Mouse (Mus musculus) C2C12 (cell line): Measurements from ENCODE around the gene Pla2g4d. TPM values are rescaled to one million over a fixed set of nuclear protein-coding genes. Genes with fewer than 3 reads are reported as not detected.

Experiments used
- H3K27me3 ChIP-seq: one replicate; pipeline ENCODE4 v1.6.1; 2011; ENCODE audit not compliant: control insufficient read depth, insufficient read depth, insufficient read length
- H3K36me3 ChIP-seq: one replicate; pipeline ENCODE4 v1.6.1; 2011; ENCODE audit not compliant: control insufficient read depth, insufficient read depth
- H3K4me3 ChIP-seq: one replicate; pipeline ENCODE4 v1.5.1; 2011; ENCODE audit warnings: mild to moderate bottlenecking, control low read depth; ENCODE audit not compliant: poor library complexity, insufficient read depth, severe bottlenecking
- H3K79me2 ChIP-seq: one replicate; pipeline ENCODE4 v1.6.1; 2011; ENCODE audit not compliant: control insufficient read depth, insufficient read depth
- H3K79me3 ChIP-seq: one replicate; pipeline ENCODE4 v1.6.1; 2011; ENCODE audit warnings: low read depth, control low read depth
- H3ac ChIP-seq: one replicate; pipeline ENCODE3; 2011; ENCODE audit warnings: low read depth; ENCODE audit not compliant: control insufficient read depth, insufficient read length
- CEBPB ChIP-seq: IDR thresholded peaks from one replicate; pipeline ENCODE4 v1.6.1; 2011; ENCODE audit warnings: low read depth, mild to moderate bottlenecking, control low read depth, moderate library complexity
- CTCF ChIP-seq: IDR thresholded peaks from one replicate; pipeline ENCODE4 v1.5.1; 2011; ENCODE audit not compliant: control insufficient read depth, insufficient read depth, insufficient read length
- FOSL1 ChIP-seq: IDR thresholded peaks from one replicate; pipeline ENCODE4 v1.8.0; 2011; ENCODE audit warnings: mild to moderate bottlenecking, low read length; ENCODE audit not compliant: poor library complexity, insufficient read depth, severe bottlenecking
- MAX ChIP-seq: IDR thresholded peaks from one replicate; pipeline ENCODE4 v1.6.1; 2011; ENCODE audit warnings: mild to moderate bottlenecking, control low read depth
- MYOD1 ChIP-seq: IDR thresholded peaks from one replicate; pipeline ENCODE4 v1.6.1; 2011; ENCODE audit warnings: low read depth; ENCODE audit not compliant: control insufficient read depth, insufficient read length
- MYOG ChIP-seq: IDR thresholded peaks from one replicate; pipeline ENCODE4 v1.6.1; 2011; ENCODE audit not compliant: control insufficient read depth, insufficient read length; ENCODE audit errors: extremely low read depth
- USF1 ChIP-seq: IDR thresholded peaks from one replicate; pipeline ENCODE4 v1.6.1; 2011; ENCODE audit warnings: low read depth, mild to moderate bottlenecking, control low read depth, moderate library complexity
- polyA plus RNA-seq: library from polyadenylated mRNA; unstranded; fragments of >200 nt; fragmentation: generic; extraction: Trizol; gene quantifications from one replicate; pipeline ENCODE4 v1.2.1, GENCODE M21; 2012; ENCODE audit warnings: missing spikeins

The Pla2g4d gene
- polyA plus RNA-seq, 1 experiment = not detected

DNA sequence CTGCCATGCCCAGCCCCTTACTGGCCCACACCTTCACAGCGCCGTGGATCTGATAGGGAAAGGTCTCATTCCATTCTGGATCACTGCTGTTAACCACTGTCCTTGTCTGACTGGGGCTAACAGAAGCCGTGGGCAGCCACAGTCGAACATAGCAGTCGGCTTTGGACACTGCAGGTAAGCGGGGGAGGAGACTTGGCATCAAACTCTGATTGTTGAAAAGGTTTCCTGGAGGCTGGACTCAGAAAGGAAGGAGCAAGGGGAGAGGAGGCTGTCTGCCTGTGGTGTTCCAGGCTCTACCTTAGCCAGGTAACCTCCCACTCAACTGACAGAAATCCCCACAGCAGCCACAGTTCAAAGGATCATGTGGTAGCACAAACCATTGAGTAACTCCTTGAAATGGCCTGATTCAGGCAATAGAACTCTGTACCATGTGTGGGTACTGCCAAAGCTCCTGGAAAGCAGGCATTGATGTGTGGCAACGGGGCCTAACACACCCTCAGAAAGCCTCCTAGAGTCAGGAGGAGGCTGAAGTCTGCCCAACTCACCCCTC, 23.4 kb upstream of the Pla2g4d start:
- Histone ChIP-seq H3K36me3 (peaks cover 5% of the 10 kb centered on the region), H3K27me3 (peaks cover 13% of the 10 kb centered on the region), H3ac (no peak overlapping the region), H3K79me2 (no peaks in the 10 kb centered on the region), H3K79me3 (no peaks in the 10 kb centered on the region), H3K4me3 (no peak overlapping the region)
- TF ChIP-seq MYOG (no peak), USF1 (no peak), FOSL1 (no peak), MAX (no peak), CEBPB (no peak), MYOD1 (no peak), CTCF (no peak)

DNA sequence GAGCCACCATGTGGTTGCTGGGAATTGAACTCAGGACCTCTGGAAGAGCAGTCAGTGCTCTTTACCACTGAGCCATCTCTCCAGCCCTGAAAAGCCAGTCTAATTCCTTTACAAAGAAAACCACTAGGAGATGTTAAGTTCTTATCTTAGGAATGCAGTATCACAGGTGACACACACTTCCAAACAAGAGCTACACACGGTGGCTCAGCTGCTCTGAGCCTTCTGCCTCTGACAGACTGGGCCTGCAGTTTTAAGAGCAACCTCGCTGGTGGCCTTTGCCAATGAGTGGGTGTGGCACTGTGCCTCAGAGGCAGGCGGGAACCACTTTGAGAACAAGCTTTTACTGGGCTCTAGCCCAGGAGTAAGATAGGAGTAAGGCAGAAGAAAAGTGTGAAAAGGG, 15.1 kb upstream of the Pla2g4d start:
- Histone ChIP-seq H3K79me2 (no peaks in the 10 kb centered on the region), H3K27me3 (peaks cover 13% of the 10 kb centered on the region), H3K36me3 (no peaks in the 10 kb centered on the region), H3K4me3 (no peak overlapping the region), H3K79me3 (no peaks in the 10 kb centered on the region), H3ac (no peak overlapping the region)
- TF ChIP-seq CEBPB (no peak), MAX (no peak), MYOG (no peak), FOSL1 (no peak), MYOD1 (no peak), USF1 (no peak), CTCF (no peak)

DNA sequence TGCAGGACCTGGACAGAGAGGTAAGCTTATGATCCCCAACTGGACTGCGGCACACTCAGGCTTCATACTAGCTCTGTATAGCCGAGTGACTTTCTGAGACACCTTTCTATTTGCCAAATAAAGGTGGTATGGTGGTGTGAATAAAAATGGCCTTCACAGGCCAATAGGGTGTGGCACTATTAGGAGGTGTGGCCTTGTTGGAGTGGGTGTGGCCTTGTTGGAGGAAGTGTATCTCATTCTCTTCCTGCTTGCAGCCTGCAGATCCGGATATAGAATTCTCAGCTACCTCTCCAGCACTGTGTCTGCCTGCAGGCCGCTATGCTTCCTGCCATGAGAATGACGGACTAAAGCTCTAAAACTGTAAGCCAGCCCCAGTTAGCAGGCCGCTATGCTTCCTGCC, 12.1 kb upstream of the Pla2g4d start:
- Histone ChIP-seq H3K79me3 (no peaks in the 10 kb centered on the region), H3K36me3 (no peaks in the 10 kb centered on the region), H3K79me2 (no peaks in the 10 kb centered on the region), H3K4me3 (no peak overlapping the region), H3K27me3 (peaks cover 13% of the 10 kb centered on the region), H3ac (no peak overlapping the region)
- TF ChIP-seq FOSL1 (no peak), MYOD1 (no peak), CTCF (no peak), CEBPB (no peak), MAX (no peak), MYOG (no peak), USF1 (no peak)

DNA sequence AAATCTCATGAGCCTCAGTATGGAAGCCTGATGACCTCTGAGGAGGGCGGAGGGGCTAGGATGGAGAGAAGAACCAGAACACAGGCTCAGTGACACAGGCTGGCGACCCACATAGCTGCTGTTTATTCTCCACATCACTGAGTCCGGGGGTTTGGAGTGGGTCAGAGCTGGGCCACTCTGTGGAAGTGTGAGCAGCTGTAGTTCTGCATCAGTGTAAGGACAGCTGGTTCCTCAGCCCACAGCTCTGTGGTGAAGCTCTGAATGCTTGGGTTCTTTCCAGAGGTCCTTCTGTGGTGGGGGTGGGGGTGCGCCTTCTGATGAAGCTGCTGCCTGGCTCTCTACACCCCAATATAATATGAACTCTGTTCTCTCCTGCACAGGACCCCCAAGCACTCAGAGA, 10.9 kb upstream of the Pla2g4d start:
- Histone ChIP-seq H3ac (no peak overlapping the region), H3K79me3 (no peaks in the 10 kb centered on the region), H3K36me3 (no peaks in the 10 kb centered on the region), H3K27me3 (peaks cover 10% of the 10 kb centered on the region), H3K4me3 (no peak overlapping the region), H3K79me2 (no peaks in the 10 kb centered on the region)
- TF ChIP-seq CTCF = no peak
- no peak for TF ChIP-seq MYOD1
- no peak for TF ChIP-seq MAX
- TF ChIP-seq FOSL1 = no peak
- TF ChIP-seq MYOG = no peak
- TF ChIP-seq USF1 = no peak
- no peak for TF ChIP-seq CEBPB

DNA sequence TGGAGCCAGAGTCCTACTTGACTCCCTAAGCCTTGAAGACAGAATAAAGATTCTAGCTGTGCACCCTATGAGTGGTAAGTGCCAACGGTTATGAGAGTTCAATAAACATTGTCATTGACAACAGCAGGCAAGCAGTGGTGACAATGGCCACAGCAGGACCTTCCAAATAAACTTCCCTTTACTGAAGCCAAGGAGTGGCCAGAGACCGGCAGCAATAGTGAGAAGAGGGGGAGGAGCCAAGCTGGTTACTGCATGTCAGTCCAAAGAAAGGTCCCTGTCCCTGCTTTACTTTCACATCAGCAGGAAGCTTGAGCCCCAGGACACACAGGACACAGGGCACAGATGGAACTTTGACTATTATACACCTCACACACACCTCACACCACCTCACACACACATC, 7.2 kb upstream of the Pla2g4d start:
- Histone ChIP-seq H3K36me3 (no peaks in the 10 kb centered on the region), H3K79me3 (no peaks in the 10 kb centered on the region), H3K4me3 (no peak overlapping the region), H3K27me3 (peaks cover 13% of the 10 kb centered on the region), H3K79me2 (no peaks in the 10 kb centered on the region), H3ac (no peak overlapping the region)
- TF ChIP-seq MYOG = no peak
- TF ChIP-seq USF1 = no peak
- TF ChIP-seq CEBPB = no peak
- TF ChIP-seq FOSL1 = no peak
- no peak for TF ChIP-seq MAX
- TF ChIP-seq MYOD1 = no peak
- no peak for TF ChIP-seq CTCF
